Mouse (Mus musculus) lung, adult 2 months (tissue): ENCODE data around the gene Meis2.

Experiments
- CTCF ChIP-seq: fragments of 200-500 bp; IDR thresholded peaks from 2 replicates; pipeline ENCODE4 v1.5.1; 2011; ENCODE audit warnings: mild to moderate bottlenecking, low read length, control low read depth; ENCODE audit not compliant: insufficient read depth
- POLR2A ChIP-seq: fragments of 200-500 bp; IDR thresholded peaks from 2 replicates; pipeline ENCODE4 v1.6.1; 2011; ENCODE audit warnings: low read depth, mild to moderate bottlenecking, control low read depth, low read length, borderline replicate concordance; ENCODE audit errors: extremely low read depth

DNA sequence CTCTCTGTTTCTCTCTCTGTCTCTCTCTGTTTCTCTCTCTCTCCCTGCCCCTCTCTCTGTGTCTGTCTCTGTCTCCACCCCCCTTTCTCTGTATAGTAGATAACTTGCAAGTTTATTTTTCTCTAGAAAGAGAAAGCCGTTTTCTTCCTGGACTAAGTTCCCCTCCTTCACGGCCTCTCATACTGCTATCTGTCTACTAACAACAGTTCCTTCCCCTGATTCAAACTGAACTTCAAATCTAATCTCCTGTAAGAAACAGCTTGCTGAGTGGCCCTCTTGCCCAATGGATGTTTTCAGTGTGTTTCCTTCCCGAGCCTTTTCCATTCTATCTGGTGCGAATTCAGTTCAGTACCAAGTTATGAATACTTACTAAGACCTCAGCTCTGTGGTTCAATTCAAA is 155.4 kb downstream of the Meis2 start:
- TF ChIP-seq CTCF (no peak), POLR2A (no peak)
